Mouse (Mus musculus): ENCODE measurements around the gene Atrnl1. TPM values are rescaled to one million over a fixed set of nuclear protein-coding genes. Genes with fewer than 3 reads are reported as not detected.

Atrnl1 gene
- 8.1 and 8.7 TPM in 2 replicates for polyA plus RNA-seq (2015; fragmentation: Nextera tagmentation; extraction: Ambion mirVana)

DNA sequence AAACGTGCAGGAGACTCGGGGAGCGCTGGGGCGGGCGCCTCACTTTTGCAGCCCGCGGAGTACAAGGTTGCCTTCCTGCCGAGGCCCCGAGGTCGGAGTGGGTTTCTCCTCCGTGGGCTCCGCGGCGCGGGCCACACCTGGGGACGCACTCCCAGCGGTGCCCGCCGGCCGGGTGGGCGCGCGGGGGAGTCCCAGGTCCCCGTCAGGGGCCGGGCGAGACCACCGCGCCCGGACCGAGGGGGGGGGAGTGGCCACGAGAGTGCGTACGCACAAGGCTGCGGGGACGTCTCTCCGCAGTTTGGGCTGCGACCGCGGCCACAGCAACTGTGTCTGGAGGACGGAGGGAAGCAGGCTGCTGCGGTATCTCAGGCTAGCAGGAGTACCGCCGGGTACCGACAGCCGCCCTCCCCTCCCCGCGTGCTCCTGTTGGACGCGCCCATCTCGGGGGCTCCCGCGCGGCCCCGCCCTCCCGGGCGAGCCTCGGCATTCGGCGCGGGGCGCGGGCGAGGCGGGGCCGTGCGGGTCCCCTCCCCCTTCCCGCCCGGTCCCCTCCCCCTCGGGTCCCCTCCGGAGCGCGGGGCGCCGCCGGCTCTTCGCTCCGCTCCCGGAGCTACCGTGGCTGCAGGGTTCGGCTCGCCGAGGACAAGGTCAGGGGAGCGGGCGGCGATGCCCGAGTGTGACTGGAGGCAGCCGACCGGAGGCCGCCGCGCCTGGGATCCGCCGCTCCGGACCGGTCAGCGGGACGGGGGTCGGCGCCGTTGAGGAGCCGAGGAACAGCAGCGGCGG lies at the start of gene Atrnl1:
Gene Atrnl1 (plus strand): TSS at position 559 of the 786 bp plus-strand sequence.
- H3K4me2 ChIP-seq: peak within 1 kb of the TSS; percentile 86
- H3K9ac ChIP-seq: peak within 1 kb of the TSS; percentile 94
- H3K9me3 ChIP-seq: no peaks in the 10 kb centered on the region
- H3K27ac ChIP-seq (replicated peaks): peak within 1 kb of the TSS; percentile 98
- no peaks in the 10 kb centered on the region for H3K27me3 ChIP-seq
- under 1% methylated on average over 57 of the region's 103 CpGs for WGBS
- H3K36me3 ChIP-seq: no peaks in the 10 kb centered on the region
- H3K4me1 ChIP-seq (replicated peaks): peaks cover 30% of the 10 kb centered on the region
- peak within 1 kb of the TSS; percentile 90 for H3K4me3 ChIP-seq
- peak; percentile 92 for ATAC-seq (ENCODE audit: low read depth)

DNA sequence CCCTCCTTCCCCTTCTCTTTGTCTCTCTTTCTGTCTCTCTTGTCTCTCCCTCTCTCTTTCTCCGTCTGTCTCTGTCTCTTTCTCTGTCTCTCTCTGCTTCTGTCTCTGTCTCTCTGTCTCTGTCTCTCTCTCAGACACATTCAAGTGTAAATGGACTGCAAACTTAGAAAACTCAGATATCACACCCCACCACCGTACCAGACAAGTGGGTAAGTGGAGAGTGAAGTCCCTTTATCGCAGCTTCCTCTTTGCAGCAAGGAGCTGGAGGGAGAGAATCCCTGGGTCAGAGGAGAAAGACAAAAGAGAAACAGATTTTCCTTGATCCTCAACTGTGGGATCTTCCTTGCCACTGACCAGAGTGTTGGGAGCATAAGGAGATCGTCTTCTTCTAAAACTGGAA lies 49.3 kb upstream of the Atrnl1 start:
- no peak for ATAC-seq (ENCODE audit: low read depth)

DNA sequence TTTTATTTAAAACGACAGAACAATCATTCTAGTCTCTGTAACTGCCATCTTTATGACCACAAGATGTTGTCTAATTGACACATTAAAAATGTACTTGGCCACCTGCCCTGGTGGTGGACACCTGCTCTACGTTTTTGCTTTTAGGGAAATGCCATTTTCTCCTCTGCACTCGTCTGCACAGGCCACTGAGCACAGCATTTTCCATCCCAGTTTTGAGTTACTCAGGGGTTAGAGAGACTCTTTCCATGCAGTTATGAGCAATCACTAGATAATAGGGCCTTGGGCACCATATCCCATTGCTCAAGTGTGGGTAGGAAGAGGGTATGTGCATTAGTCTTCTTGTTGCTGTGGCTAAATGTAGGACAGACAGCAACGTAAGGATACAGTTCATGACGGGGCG lies 41.8 kb upstream of the Atrnl1 start:
- Histone ChIP-seq H3K4me1 (replicated peaks) (no peaks in the 10 kb centered on the region; the same call in 1 of the 2 replicates), H3K9me3 (no peaks in the 10 kb centered on the region), H3K36me3 (no peaks in the 10 kb centered on the region), H3K27me3 (no peaks in the 10 kb centered on the region), H3K27ac (replicated peaks) (no peak overlapping the region), H3K9ac (no peak overlapping the region), H3K4me2 (no peak overlapping the region), H3K4me3 (no peak overlapping the region)
- ATAC-seq (ENCODE audit: low read depth): no peak
- 76% methylated on average over 6 of the region's 6 CpGs for WGBS

More for the DNA sequence above, 49.3 kb upstream of the Atrnl1 start:
- H3K4me3 ChIP-seq: no peak overlapping the region
- H3K27me3 ChIP-seq: no peaks in the 10 kb centered on the region
- H3K9me3 ChIP-seq: no peaks in the 10 kb centered on the region
- no peak overlapping the region for H3K27ac ChIP-seq (replicated peaks)
- H3K9ac ChIP-seq: no peak overlapping the region
- no peaks in the 10 kb centered on the region for H3K36me3 ChIP-seq
- peaks cover 12% of the 10 kb centered on the region; the same call in 1 of the 2 replicates for H3K4me1 ChIP-seq (replicated peaks)
- 82% methylated on average over 4 of the region's 4 CpGs for WGBS
- no peak overlapping the region for H3K4me2 ChIP-seq

DNA sequence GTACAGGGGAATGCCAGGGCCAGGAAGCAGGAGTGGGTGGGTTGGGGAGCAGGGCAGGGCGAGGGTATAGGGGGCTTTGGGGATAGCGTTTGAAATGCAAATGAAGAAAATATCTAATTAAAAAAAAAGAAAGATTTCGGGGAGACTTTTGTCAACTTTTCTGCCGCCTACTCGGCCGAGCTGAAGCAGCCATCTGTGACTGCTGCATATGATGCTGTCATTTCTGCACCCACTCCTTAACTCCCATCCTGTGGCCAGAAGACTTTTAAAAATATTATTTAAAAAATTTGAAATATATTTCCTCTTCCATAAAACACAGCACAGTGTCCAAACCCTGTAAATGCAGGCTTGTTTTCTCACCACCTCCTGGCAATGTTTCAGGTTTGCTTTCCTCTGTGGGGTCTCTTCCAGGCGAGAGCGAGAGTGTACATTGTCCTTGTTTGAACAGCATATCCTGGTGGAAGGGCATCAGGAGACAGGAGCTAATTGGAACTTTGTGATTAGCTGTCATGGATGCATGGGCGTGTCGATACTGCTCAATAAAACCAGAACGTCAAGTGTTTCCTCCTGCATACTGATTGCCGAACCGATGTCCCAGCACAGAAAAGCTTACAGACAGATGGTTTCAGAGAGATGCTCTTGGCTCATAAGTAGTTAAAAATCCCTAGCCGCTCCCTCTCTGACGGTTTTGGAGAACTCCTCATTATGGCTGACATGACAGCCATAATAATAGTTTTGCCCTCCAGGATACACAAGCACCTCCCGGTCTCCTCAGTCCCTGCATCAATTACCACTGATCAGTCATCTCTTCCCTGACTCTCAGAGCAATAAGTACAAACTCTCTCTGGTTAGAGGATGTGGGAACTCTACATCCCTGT lies 38.2 kb upstream of the Atrnl1 start:
- no peak overlapping the region for H3K27ac ChIP-seq (replicated peaks)
- no peaks in the 10 kb centered on the region for H3K36me3 ChIP-seq
- peaks cover 11% of the 10 kb centered on the region for H3K4me1 ChIP-seq (replicated peaks)
- peak; percentile 23; the same call in 1 of the 2 replicates for ATAC-seq (ENCODE audit: low read depth)
- no peaks in the 10 kb centered on the region for H3K27me3 ChIP-seq
- no peak overlapping the region for H3K4me3 ChIP-seq
- H3K4me2 ChIP-seq: no peak overlapping the region
- H3K9me3 ChIP-seq: no peaks in the 10 kb centered on the region
- WGBS: 63% methylated on average over 16 of the region's 16 CpGs
- no peak overlapping the region for H3K9ac ChIP-seq

DNA sequence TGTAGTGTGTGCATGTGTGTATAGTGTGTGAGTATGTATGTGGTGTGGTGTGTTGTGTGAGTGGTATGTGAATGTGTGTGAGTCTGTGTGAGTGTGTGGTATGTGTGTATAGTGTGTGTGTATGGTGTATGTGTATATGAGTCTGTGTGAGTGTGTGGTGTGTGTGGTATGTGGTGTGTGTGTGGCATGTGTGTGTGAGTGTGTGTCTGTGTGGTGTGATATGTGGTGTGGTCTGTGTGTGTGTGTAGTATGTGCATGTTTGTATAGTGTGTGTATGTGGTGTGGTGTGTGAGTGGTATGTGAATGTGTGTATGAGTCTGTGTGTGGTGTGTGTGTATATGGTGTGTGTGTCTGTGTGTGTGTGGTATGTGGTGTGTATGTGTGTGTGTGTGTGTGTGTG lies 37.4 kb upstream of the Atrnl1 start:
- no peak overlapping the region for H3K4me3 ChIP-seq
- H3K4me2 ChIP-seq: no peak overlapping the region
- H3K9ac ChIP-seq: no peak overlapping the region
- H3K4me1 ChIP-seq (replicated peaks): peaks cover 11% of the 10 kb centered on the region
- H3K9me3 ChIP-seq: no peaks in the 10 kb centered on the region
- H3K27ac ChIP-seq (replicated peaks): no peak overlapping the region
- no peak for ATAC-seq (ENCODE audit: low read depth)
- no peaks in the 10 kb centered on the region for H3K27me3 ChIP-seq
- H3K36me3 ChIP-seq: no peaks in the 10 kb centered on the region

DNA sequence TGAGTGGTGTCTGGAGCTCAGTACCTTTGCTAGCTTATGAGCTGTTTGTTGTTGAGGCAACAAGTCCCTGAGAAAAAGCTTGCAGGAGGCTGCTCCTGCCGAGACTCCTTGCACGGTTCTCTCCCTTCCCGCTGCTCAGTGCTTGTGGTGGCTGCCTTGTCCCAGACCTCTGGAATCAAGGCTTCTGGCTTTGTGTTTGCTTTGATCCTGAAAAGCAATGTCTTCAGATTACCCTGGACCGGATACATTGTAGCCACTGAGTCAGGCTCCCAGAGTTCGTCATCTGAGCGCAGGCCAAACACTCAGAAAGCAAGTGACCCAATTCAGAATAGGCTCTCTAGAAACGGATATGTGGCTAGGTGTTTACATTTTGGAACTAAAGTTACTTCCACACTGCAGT lies 35.8 kb upstream of the Atrnl1 start:
- Histone ChIP-seq H3K9me3 (no peaks in the 10 kb centered on the region), H3K9ac (no peak overlapping the region), H3K27me3 (no peaks in the 10 kb centered on the region), H3K4me3 (no peak overlapping the region), H3K4me2 (no peak overlapping the region), H3K36me3 (no peaks in the 10 kb centered on the region), H3K4me1 (replicated peaks) (peaks cover 11% of the 10 kb centered on the region), H3K27ac (replicated peaks) (no peak overlapping the region)
- ATAC-seq (ENCODE audit: low read depth): no peak
- WGBS: 83% methylated on average over 7 of the region's 7 CpGs

DNA sequence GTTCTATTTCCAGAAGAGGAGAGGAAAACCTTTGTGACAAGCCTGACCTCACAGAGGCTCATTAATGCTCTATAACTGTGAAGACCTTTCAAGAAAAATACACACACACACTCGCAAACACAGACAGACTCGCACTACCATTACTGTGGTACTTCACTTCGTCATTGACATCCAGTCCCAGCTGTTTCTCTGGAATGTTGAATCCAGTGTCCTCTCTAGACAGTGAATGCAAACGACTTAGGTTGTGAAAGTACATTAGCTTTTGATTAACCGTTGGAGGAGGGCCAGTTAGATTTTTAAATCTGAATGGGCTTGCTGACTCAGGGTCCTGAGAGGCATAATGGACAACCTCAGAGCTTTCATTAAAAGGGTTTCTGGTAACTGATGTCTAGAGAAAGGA lies 34.0 kb upstream of the Atrnl1 start:
- no peak overlapping the region for H3K9ac ChIP-seq
- ATAC-seq (ENCODE audit: low read depth): no peak
- WGBS: 22% methylated on average over 5 of the region's 5 CpGs

DNA sequence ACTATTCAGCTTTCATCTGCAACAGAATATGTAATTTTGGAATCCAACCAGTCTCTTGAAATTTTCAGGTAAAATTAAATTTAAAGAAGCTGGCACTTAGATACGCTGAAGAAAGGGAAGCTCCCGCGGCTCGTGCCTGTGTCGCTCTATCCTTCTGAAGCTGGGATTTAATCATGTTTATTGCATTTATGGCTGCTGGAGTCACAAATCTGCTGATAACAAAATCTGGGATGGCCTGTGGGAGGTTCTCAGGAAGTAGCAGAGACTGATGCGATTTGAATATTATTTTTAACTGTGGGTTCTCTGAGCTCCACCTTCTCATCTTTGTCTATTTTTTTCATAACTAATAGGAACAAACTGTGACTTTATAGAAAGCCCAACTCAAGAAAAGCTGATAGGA lies 33.6 kb upstream of the Atrnl1 start:
- ATAC-seq (ENCODE audit: low read depth): no peak
- H3K9ac ChIP-seq: no peak overlapping the region
- peaks cover 11% of the 10 kb centered on the region for H3K4me1 ChIP-seq (replicated peaks)
- no peak overlapping the region for H3K4me2 ChIP-seq
- no peaks in the 10 kb centered on the region for H3K36me3 ChIP-seq
- H3K4me3 ChIP-seq: no peak overlapping the region
- H3K27ac ChIP-seq (replicated peaks): peak overlapping the region; percentile 43
- WGBS: 81% methylated on average over 6 of the region's 6 CpGs
- no peaks in the 10 kb centered on the region for H3K9me3 ChIP-seq
- H3K27me3 ChIP-seq: no peaks in the 10 kb centered on the region

More for the DNA sequence above, 34.0 kb upstream of the Atrnl1 start:
- Histone ChIP-seq H3K4me1 (replicated peaks) (peaks cover 11% of the 10 kb centered on the region), H3K27me3 (no peaks in the 10 kb centered on the region), H3K27ac (replicated peaks) (peak overlapping the region; percentile 43), H3K9me3 (no peaks in the 10 kb centered on the region), H3K4me3 (no peak overlapping the region), H3K36me3 (no peaks in the 10 kb centered on the region), H3K4me2 (no peak overlapping the region)

DNA sequence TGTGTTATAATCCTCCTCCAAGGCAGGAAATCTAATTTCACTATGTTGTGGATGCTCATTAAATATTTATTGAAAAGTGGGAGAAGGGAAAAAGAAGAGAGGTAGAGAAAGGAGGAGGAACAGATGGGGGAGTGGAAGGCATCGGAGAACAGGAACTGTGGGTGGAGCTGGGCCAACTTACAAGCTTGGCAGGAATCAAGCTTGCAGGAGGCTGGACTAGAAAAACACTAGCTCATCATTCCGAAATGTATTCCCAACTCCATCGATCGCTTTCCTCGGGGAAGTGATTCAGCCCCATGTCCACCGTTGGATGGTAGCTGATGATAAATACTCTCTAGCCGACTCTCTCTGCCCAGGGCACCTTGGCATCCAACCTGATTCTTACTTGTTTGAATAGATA lies 29.9 kb upstream of the Atrnl1 start:
- Histone ChIP-seq H3K27ac (replicated peaks) (no peak overlapping the region), H3K4me1 (replicated peaks) (peaks cover 14% of the 10 kb centered on the region; the same call in 1 of the 2 replicates), H3K36me3 (no peaks in the 10 kb centered on the region), H3K4me3 (no peak overlapping the region), H3K9me3 (no peaks in the 10 kb centered on the region), H3K4me2 (no peak overlapping the region), H3K27me3 (no peaks in the 10 kb centered on the region), H3K9ac (no peak overlapping the region)
- no peak for ATAC-seq (ENCODE audit: low read depth)
- WGBS: 80% methylated on average over 7 of the region's 7 CpGs

DNA sequence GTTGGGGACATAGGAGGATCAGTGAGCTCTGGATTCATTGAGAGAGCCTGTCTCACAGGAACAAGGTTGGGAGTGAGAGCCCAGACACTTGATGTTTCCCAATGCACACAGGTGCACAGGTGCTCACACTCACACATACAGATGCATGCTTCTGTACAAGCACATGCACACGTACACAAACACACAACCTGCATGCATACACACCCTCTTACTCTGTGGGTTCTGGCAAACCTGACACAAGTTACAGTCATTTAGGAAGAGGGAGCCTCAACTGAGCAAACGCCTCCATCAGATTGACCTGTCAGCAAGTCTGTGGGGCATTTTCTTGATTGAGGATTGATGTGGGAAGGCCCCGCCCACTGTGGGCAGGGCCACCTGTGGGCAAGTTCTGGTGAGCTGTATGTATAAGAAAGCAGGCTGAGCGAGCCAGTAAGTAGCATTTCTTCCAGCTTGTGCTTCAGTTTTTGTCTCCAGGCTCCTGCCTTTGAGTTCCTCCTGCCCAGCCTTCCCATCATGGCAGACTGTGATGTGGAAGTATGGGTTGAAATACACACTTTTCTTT lies 25.5 kb upstream of the Atrnl1 start:
- Histone ChIP-seq H3K9me3 (no peaks in the 10 kb centered on the region), H3K4me2 (no peak overlapping the region), H3K27ac (replicated peaks) (no peak overlapping the region), H3K4me1 (replicated peaks) (0 out of 2 replicates have a peak, but pooled peaks cover 2% of the 10 kb centered on the region), H3K27me3 (no peaks in the 10 kb centered on the region), H3K36me3 (no peaks in the 10 kb centered on the region), H3K9ac (no peak overlapping the region), H3K4me3 (no peak overlapping the region)
- ATAC-seq (ENCODE audit: low read depth): no peak
- 59% methylated on average over 4 of the region's 4 CpGs for WGBS

DNA sequence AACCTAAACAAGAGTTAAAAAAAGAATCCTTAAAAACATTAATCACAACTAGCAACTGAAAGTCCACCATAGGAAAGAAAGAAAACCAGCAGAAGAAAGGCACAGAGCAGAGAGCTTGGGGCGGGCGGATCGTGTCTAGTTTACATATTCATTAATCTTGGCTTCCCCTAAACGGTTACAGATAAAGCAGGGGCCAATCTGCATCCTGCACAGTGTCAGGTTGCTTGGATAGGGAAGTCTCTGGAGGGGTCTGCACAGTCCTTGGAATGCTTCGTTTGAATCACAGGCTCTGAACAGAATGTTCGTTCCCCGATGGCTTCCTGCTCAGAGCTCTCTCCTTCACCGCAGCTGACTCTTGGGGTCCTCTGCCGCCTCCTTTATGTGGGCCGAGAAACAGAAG lies 24.7 kb upstream of the Atrnl1 start:
- Histone ChIP-seq H3K9me3 (no peaks in the 10 kb centered on the region), H3K27ac (replicated peaks) (no peak overlapping the region), H3K27me3 (no peaks in the 10 kb centered on the region), H3K9ac (no peak overlapping the region), H3K4me2 (no peak overlapping the region), H3K4me1 (replicated peaks) (0 out of 2 replicates have a peak, but pooled peaks cover 2% of the 10 kb centered on the region), H3K36me3 (no peaks in the 10 kb centered on the region), H3K4me3 (no peak overlapping the region)
- no peak for ATAC-seq (ENCODE audit: low read depth)
- WGBS: 44% methylated on average over 10 of the region's 10 CpGs

DNA sequence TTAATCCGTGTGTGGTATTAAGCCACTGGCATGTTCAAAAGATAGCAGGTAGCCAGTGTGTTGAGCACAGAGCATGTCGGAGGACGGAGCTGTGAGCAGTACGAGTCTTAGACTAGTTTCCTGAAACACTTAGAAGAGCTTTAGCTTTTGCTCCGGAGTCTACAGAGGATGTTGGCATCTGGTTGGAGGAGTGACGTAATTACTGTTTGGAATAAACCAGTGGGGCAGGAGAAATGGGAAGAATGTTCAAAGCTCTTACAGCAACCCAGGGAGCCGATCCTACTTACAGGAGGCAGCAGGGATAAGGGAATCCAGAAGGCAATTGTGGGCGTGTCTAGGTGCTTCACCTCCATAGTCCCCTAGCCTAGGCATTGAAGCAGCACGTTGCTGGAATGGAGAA lies 21.3 kb upstream of the Atrnl1 start:
- Histone ChIP-seq H3K27ac (replicated peaks) (no peak overlapping the region), H3K4me1 (replicated peaks) (0 out of 2 replicates have a peak, but pooled peaks cover 2% of the 10 kb centered on the region), H3K9ac (no peak overlapping the region), H3K9me3 (no peaks in the 10 kb centered on the region), H3K4me2 (no peak overlapping the region), H3K36me3 (no peaks in the 10 kb centered on the region), H3K4me3 (no peak overlapping the region), H3K27me3 (no peaks in the 10 kb centered on the region)
- no peak for ATAC-seq (ENCODE audit: low read depth)
- WGBS: 75% methylated on average over 9 of the region's 9 CpGs

All from neural tube, embryonic 13.5 days (tissue).